Mouse (Mus musculus): ENCODE measurements around the gene Ipo11.

The Ipo11 gene

DNA sequence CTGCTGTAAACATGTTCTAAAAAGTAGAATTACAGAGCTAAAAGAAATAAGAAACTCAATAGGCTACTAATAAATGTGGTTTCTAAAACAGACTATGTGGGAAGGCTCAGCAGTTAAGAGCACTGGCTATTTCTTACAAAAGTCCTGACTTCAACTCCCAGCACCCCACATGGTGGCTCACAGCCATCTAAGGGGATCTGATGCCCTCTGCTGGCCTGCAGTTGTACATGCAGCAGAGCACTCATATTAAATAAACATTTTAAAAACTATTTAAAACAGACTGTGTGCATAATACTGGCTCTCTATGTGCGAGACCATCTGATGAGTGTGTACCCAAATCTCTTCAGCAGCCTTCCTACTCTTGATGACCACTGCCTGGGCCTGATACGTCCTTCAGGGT lies 42.5 kb downstream of the Ipo11 start:
- no peak for DNase-seq

DNA sequence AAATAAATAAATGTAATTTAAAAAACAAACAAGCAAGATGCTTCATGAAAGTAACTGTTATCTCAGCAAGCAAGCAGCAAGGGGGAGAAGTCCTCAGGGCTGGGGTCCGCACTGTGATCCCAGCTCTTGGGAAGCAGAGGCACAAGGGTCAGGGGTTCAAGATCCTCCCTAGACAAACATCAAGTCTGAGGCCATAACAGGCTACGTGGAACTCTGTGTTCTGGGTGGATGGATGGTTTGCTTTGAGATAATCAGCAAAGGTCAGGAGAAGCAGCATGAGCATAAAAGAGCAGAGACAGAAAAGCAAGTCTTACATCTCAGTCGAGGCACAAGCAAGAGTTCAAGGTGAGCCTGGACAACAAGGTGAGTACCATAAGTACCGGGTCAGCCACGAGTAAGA lies 43.1 kb downstream of the Ipo11 start:
- DNase-seq = no peak

DNA sequence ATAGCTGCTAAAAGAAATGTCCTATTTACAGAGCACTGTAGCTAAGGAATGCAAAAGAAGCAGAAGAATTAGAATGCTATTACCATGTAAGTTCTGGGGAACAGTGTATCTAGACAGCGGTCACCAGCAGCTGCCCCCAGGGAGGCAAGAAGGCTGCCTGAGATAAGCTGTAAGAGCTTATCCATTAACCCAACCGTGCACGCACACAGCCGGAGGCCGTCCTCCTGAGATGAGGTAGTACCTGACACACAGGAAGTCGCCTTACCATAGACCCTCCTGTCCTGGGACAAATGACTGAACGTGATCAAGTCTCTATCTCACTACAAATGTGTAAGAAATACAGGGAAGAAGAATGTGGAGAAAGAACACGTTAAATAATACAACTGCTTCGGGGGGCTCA lies 43.6 kb downstream of the Ipo11 start:
- DNase-seq = no peak

DNA sequence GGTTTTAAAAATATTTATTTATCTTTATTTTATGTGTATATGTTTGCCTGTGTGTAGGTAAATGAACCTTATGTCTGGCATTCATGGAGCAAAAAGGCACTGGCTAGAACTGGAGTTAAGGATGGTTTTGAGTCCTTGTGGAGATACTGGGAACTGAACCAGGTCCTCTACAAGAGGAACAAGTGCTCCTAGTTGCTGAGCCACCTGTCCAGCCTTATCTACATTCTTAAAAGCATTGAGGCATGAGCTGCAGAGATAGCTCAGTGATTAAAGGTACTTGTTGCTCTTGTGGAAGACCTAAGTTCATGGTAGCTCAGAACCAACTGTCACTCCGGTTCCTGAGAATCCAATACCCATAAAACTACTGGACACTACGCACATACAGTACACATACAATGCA lies 49.4 kb downstream of the Ipo11 start:
- no peak for DNase-seq

DNA sequence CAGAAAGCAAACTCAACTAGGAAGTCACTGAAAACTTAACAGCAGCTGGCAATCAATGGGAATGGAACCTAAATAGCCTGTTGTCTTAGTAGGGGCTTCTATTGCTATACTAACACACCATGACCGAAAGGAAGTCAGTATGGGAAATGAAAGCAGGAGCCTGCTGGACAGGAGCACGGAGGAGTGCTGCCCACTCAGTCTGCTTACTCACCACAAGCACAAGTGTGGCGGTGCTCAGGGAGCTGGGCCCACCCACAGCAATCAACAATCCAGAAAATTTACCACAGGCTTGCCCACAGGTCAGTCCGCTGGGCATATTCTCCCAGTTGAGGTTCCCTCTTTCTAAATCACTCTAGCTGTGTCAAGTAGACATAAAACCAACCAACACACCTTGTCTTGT lies 52.5 kb downstream of the Ipo11 start:
- DNase-seq = no peak

DNA sequence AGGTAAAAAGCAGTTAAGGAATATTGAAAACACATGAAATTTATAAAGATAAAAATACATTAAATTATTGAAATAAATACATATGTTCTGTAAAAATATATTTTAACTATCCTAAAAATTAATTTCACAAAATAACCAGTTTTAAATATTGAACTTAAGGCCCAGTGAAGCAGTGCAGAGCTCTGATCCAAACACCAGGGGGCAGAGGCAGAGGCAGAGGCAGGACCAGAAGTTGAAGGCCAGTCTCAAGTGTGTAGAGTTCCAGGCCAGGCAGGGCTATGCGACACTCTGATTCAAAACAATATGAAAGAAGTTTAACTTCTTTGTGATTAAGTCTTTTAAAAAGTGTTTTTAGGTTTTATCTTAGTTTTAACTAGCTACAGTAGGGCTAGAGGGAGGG lies 60.5 kb downstream of the Ipo11 start:
- DNase-seq = no peak

DNA sequence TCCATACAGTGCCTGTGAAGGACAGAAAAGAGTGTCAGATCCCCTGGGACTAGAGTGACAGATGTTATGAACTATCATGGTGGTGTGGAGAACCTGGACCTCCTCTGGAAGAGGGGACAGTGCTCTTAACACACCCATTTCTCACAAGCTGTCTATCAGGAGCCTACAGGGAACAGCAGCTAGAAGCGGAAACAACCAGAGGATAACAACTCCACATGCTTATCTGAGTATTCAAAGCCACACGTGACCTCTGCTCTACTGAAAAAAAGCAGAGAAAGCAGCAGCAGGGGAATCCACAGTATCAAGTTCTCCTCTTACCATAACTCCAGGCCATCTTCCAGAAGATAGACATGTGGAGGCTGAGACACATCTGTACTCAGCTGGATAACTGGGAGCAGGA lies 71.2 kb downstream of the Ipo11 start:
- no peak for DNase-seq

DNA sequence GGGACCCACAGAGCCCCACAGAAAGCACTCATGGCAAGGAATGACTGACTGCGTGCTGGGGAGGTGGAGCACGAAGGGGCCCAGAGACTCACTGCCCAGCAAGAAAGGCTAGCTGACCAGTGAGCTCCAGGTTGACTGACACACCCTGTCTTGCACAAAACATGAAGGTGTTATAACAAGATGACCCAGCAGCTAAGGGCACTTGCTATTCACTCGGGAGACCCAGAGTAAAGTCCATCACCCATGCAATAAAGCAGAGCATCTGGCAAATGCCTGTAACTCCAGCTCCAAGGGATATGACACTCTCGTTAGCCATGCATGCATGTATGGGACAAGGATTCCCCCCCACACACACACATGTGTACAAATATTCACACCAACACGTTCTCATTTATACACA lies 78.0 kb downstream of the Ipo11 start:
- DNase-seq = no peak

DNA sequence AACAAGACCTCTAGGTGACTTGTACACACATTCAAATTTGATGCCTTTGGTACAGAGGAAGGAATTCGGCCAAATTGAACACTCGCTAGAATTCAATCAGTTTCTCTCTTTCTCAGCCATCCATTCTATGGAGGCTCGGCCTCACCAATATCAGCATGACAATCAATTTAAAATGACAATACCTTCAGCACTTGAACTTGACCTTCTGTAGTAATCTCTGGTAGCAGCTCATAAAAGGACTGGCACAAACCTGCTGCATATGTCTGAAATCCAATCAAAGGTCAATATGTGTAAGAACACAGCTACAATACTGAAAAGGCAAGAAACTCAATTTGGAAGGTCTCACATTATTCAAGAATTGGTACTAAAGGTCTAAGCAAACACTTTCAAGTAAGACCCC lies 80.2 kb downstream of the Ipo11 start:
- no peak for DNase-seq

DNA sequence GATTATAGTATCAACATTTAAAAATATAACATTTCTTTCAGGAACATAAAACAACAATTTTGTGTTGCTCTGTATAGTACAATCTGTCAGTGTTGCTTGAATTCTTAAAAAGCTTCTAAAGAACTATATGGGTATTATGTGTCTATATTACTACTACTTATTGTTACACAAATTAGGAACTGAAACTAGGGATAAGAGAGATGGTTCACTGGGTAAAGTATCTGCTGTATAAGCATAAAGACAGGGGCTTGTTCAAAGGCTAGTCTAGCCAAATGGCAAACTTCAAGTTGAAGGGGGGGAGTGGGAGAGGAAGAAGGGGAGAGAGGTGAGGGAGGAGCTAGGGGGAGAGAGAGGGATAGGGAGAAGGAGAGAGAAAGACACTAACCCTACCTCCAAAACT lies 89.2 kb downstream of the Ipo11 start:
- no peak for DNase-seq

DNA sequence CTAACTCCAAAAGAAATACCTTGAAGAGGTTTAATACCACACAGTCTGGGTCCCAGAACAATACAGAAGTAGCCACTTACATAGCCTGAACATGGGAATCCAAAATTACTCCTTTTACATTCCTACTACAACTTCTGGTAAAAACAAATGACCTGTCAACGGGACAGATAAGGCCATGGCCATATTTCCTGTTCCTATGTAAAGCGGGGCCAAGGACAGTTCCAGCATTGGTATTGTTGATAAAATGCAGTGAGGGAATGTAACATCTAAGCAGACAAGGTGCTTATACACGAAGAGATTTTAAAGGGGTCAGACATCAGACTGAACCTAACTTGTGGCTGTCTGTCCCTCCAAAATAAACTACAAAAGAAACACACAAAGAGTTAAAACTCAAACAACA lies 91.8 kb downstream of the Ipo11 start:
- no peak for DNase-seq

DNA sequence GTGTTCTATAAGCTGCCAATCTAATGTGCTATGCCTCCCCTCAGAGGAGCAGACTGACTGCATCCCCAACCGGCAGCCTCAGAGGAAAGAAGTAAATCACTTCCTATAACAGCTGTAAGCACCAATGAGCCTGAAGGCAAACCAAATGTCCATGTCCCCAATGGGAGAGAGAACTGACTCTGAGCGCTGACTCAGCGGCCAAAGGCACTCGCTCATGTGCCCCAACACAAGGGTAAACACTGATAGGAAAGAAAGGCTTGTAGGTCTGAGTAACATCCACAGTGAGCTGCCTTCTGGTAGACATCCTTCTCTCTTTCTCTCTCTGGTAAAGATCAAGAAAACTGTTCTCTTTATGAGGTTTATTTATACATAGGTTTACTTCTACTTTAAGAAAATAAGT lies 94.2 kb downstream of the Ipo11 start:
- DNase-seq = no peak

DNA sequence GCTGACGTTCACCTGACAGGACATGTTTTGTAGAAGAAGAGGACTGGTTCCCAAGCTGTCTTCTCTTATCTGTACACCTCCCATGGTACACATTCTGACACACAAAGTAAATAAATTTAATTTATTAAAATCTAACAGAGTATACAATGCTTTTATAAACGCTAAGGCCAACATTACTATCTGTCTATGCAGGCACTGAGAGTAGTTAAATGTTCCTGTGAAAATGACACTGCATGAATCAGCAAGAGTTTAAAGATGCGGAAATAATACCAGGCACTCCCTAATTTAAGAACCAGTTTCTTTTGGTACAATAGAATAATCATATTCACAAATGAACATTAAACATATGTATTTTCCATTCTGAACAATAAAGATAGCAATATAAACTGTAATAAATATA lies 98.0 kb downstream of the Ipo11 start:
- no peak for DNase-seq

DNA sequence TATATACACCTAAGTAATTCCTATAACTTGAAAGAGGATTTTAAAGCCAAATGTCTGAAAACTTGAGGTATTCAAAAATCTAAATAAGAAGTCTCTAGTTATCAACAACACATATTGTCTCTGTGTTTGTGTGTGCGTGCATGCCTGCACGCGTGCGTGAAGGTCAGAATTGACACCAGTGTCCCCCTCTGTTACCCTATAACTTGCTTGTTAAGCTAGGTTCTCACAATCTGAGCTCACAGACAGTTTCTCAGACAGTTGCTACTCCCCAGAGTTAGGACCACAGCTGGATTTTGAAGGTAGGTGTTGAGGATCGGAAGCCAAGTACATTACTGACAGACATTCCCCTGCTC lies 100.3 kb downstream of the Ipo11 start:
- no peak for DNase-seq

DNA sequence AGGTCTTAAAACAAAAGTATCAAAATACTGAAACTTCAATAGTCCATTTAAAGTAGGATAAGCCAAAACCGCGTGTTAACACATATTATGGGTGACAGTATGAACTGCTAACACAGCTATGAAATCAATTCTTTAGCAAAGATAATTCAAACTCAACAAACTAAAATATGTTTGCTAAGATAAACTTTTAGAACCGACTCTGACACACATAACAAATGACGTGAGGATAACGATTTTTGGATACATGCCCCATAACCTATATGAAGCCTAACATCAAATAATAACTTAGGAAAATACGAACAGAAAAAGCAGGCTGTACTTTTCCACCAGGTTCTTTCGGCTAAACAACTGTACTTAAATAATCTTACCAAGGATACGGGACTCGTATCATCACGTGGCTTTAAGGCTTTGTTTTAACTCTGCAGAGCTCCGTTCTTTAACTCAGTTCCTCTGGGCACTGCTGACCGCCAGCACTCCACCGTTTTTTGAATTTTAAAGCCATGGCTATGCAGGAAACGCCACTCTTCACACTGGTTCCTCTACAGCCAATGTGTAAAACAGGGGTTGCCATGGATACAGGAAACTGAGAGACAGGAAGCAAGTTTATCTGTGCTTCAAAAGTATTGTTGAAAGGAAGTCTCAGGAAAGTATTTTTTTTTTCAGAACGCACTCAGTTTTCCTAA lies 100.8 kb downstream of the Ipo11 start:
- DNase-seq = no peak

DNA sequence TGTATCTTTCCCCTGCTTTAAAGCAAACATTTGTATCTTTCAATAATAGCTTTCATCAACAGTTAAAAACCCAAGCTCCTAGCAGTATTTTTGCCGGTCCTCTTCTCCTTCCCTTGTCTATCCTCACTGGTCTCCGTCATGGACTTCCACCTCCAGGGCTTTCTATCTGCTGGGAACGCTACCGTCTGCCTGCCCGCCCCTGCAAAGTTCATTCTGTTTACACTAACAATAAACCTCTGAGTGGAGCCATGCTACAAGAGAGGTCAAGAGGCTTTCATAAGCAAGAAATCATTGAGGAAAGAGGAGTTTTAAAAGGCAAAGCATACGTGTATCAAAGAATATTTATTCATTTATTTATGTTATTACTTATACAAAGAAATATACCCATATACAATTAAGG lies 106.7 kb downstream of the Ipo11 start:
- no peak for DNase-seq

DNA sequence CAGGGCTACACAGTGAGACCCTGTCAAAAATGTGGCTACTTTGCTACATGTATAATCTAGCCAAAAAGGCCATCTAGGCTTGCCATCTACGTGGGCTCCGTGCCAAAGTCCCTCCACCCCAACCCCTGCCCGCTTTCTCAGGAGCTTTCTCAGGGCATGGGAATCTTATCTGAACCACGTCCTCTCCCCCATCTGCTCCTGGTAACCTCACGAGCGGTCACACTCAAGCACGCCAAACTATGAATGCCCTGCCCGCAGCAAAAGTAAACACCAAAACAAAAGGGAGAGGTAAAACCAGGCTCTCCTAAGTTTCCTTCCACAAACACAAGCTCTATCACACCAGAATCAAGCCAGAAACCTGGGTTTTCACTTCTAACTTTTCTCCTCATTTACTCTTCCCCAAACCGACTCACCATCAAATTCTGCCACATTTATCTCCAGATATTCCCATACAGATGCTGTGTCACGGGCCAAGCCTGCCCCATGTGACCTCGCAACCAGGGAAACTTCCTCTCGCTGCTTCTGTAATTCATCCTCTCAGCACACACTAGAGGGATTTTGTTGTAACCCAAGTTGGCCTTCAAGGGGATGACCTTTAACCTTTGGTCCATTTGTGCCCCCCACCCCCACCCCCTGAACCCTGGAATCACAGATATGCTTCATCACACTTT lies 107.3 kb downstream of the Ipo11 start:
- no peak for DNase-seq

DNA sequence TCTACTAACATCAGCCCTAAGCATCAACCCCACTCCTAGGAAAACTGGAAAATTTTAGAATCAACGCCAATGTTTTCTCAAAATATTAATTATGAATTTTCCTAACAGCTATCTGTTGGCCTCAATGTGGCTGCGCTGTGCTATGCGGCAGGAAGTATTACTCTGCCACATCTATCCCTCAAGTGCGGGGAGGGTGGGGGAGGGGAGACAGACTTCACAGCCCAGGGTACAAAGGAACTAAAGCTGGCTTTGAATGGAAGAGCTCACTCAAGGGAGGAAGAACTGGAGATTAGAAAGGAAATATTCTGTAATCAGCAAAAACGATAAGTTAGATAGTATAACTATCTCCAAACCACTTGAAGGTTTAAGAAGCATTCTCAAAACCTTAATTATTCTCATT lies 111.1 kb downstream of the Ipo11 start:
- no peak for DNase-seq

DNA sequence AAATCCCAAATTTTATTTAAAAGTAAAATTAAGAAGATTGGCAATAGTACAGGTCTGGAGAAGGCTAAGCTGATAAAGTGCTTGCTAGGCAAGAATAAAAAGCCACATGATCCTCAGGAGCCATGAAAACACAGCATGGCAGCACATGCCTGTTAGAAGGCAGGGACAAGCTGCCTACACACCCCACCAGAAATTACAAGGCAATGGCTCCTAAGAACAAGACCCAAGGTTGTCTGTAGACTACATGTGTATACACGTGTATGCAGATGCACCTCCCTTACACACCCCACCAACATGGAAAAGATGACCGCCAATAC lies 112.9 kb downstream of the Ipo11 start:
- DNase-seq = no peak

DNA sequence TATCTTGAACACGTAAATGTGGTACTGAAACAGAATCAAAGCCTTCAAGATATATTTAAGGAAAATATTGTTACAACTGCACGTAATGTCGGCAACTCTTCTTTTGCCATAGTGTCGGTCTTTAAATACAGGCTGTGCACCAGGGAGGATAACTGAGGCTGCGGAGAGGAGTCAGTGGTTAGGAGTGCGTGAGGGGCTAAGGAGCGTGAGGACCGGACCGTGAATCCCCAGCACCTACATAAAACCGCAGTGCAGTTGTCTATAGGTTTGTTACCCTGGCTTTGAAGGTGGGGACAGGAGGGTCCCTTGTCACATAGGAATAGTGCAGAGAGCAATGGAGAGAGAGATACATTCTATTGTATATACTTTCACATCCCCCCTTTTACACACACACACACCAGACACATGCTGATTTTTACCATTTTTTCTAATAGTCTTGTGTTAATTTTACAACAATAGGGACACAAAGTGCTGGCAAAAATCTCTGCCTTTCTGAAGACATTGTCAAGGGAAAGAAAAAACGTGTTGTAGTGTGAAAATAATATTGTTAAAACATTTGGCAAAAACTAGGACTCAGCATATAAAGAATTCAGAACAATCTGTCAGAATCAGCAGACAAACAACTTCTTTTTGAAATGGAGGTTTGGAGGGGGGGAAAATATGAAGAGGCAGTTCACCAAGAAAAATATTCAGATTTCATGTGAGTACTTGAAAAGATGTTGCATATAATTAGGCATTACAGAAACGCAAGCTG lies 113.5 kb downstream of the Ipo11 start:
- DNase-seq = no peak

DNA sequence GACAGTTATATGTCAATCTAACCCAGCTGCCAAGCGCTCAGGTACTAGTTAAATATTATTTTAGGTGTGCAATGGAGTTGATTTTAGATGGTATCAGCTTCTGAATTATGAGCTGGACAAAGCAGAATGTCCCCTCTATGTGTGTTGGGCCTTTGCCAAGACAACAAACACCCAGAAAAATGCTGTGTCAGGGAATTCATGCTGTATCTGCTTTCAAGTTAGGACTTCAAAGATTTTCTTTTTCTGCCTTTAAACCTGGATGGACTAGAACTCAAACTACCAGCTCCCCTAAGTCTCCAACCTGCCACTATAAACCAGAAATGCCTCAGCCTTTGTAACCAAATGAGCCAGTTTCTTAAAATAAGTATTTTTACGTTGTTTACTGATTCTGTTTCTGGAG lies 116.6 kb downstream of the Ipo11 start:
- no peak for DNase-seq

DNA sequence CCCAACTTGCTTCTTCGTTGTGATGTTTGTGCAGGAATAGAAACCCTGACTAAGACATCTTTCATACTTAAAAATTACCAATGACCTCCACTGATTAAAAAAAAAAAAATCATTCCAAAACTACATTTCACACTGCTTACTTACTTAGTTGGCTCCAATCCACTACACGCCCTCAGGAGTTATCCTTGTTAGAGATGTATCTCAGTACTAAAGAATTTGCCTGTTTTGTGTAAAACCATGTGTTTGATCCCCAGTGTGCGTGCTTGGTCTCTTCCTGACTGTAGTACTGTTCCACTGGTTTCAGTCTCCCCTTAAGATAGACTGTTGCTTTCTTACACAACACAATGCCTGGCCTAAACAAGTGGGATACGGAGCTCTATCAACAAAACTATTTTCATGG lies 117.0 kb downstream of the Ipo11 start:
- no peak for DNase-seq

DNA sequence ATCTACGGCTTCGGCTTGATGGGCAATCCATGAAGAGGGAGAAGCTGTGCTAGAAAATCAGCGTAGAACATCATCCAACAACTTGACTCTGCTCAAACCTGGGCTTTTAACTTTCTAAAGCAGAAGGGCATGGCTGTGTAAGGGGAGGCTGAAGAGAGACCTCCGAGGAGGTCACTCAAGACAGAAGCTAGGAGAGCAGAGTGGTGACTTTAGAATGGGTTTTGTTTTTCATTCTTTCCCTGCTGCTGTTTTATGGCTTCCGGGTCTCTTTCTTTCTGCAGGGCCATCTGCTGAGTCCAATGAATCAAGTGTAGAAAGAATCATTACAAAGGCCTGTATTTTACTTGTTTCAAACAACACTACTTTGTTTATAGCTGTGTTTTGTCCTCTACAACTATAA lies 119.7 kb downstream of the Ipo11 start:
- no peak for DNase-seq

DNA sequence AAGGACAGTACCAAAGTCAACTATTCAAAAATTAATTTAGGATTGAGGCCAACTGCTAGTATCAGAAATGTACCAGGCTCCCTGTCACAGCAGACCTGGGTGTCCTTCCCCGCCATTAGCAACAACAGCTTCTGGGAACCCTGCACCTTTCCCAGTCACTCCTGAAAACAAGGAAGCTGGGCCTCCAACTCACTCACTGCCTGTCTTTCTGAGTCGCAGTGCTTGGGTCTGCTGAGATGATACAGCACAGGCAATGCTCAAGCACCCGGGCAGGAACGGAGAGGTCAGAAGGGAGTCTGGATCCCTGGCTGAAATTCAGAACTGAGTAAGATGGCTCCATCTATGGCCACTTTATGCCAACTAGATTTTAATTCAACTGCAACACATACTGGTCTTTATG lies 123.2 kb downstream of the Ipo11 start:
- DNase-seq = no peak

DNA sequence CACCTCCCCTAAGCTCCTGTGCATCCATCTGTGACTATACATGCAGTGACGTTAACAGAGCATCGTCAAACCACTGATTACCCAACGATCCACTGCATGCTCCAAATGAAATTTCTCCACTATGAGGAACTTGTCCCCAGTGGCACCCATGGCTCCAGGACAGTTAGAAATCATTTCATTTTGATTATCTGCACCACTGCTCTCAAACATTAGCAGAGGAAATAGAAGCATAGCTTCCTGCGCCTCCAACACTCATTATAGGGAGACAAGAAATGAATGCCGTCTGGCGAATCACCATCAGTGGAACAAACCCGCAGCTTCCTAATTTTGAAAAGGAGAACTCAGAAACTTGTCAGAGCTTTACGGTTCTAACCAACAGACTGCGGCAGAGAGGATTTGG lies 123.7 kb downstream of the Ipo11 start:
- no peak for DNase-seq

Measured in cerebellum, adult 8-10 months (tissue).